Mouse (Mus musculus) myocyte (in vitro differentiated cells): Measurements from ENCODE around the gene Pard3b. TPM values are rescaled to one million over a fixed set of nuclear protein-coding genes. Genes with fewer than 3 reads are reported as not detected.

Experiments used
- H3K27me3 ChIP-seq: one replicate; pipeline ENCODE4 v1.6.1; 2011; ENCODE audit not compliant: control insufficient read depth, insufficient read depth, insufficient read length
- H3K36me3 ChIP-seq: one replicate; pipeline ENCODE4 v1.6.1; 2011; ENCODE audit not compliant: control insufficient read depth, insufficient read depth
- H3K4me2 ChIP-seq: one replicate; pipeline ENCODE4 v1.6.1; 2011; ENCODE audit warnings: low read depth, control low read depth
- H3K4me3 ChIP-seq: one replicate; pipeline ENCODE4 v1.5.1; 2011; ENCODE audit warnings: mild to moderate bottlenecking, control low read depth, moderate library complexity
- H3K79me2 ChIP-seq: one replicate; pipeline ENCODE4 v1.6.1; 2011; ENCODE audit not compliant: control insufficient read depth, insufficient read depth
- H3ac ChIP-seq: one replicate; pipeline ENCODE4 v1.6.1; 2011; ENCODE audit not compliant: control insufficient read depth, insufficient read length
- CEBPB ChIP-seq: IDR thresholded peaks from 2 replicates; pipeline ENCODE4 v1.6.1; 2011; ENCODE audit warnings: mild to moderate bottlenecking, moderate library complexity; ENCODE audit not compliant: poor library complexity, insufficient read depth, severe bottlenecking
- E2F4 ChIP-seq: IDR thresholded peaks from one replicate; pipeline ENCODE4 v1.6.1; 2011; ENCODE audit warnings: mild to moderate bottlenecking, control low read depth, moderate library complexity; ENCODE audit not compliant: insufficient read depth
- MAX ChIP-seq: IDR thresholded peaks from one replicate; pipeline ENCODE4 v1.6.1; 2011; ENCODE audit warnings: low read depth, mild to moderate bottlenecking, control low read depth
- MYOD1 ChIP-seq, 3 experiments: IDR thresholded peaks; one replicate each; pipeline ENCODE4 v1.6.1; 2011; ENCODE audit warnings: control low read depth in 2 of 3, low read depth in 2 of 3, mild to moderate bottlenecking in 2 of 3, moderate library complexity in 1 of 3; ENCODE audit not compliant: insufficient read length in 2 of 3, control insufficient read depth in 1 of 3
- MYOG ChIP-seq, 3 experiments: IDR thresholded peaks; one replicate each; pipeline ENCODE4 v1.6.1; 2011; ENCODE audit warnings: control low read depth in 2 of 3, low read depth in 2 of 3, mild to moderate bottlenecking in 2 of 3; ENCODE audit not compliant: insufficient read length in 2 of 3, control insufficient read depth in 1 of 3, insufficient read depth in 1 of 3
- POLR2A ChIP-seq: IDR thresholded peaks from one replicate; pipeline ENCODE4 v1.6.1; 2011; ENCODE audit warnings: low read depth, mild to moderate bottlenecking, control low read depth, moderate library complexity; ENCODE audit not compliant: insufficient read length
- POLR2AphosphoS2 ChIP-seq: IDR thresholded peaks from one replicate; pipeline ENCODE4 v1.6.1; 2011; ENCODE audit warnings: low read depth, control low read depth; ENCODE audit not compliant: insufficient read length
- REST ChIP-seq: IDR thresholded peaks from one replicate; pipeline ENCODE4 v1.6.1; 2011; ENCODE audit warnings: mild to moderate bottlenecking, control low read depth, moderate library complexity; ENCODE audit not compliant: insufficient read depth, insufficient read length
- SRF ChIP-seq: IDR thresholded peaks from one replicate; pipeline ENCODE4 v1.6.1; 2011; ENCODE audit warnings: low read depth; ENCODE audit not compliant: control insufficient read depth, insufficient read length
- TCF12 ChIP-seq: IDR thresholded peaks from one replicate; pipeline ENCODE4 v1.6.1; 2011; ENCODE audit warnings: mild to moderate bottlenecking, control low read depth; ENCODE audit not compliant: poor library complexity, insufficient read depth, severe bottlenecking
- TCF3 ChIP-seq: IDR thresholded peaks from one replicate; pipeline ENCODE4 v1.6.1; 2011; ENCODE audit warnings: low read depth, control low read depth; ENCODE audit not compliant: insufficient read length
- USF1 ChIP-seq: IDR thresholded peaks from one replicate; pipeline ENCODE4 v1.6.1; 2011; ENCODE audit warnings: low read depth, mild to moderate bottlenecking, control low read depth, moderate library complexity
- polyA plus RNA-seq: library from polyadenylated mRNA; unstranded; fragments of >200 nt; fragmentation: generic; extraction: Trizol; gene quantifications from one replicate; pipeline ENCODE4 v1.2.1, GENCODE M21; 2012; ENCODE audit warnings: missing spikeins

Gene Pard3b
- polyA plus RNA-seq, 1 experiment: 0.17 TPM

- no peaks in the 10 kb centered on the region for H3K79me2 ChIP-seq
- peaks cover 19% of the 10 kb centered on the region for H3K27me3 ChIP-seq
- no peak overlapping the region for H3ac ChIP-seq
- no peak for TF ChIP-seq MYOG (IDR thresholded peaks at IDR 0.05; ENCODE audit: control insufficient read depth in 1 of 3, insufficient read depth in 1 of 3, insufficient read length in 2 of 3, low read depth in 2 of 3)
- no peak for TF ChIP-seq REST
- no peak for TF ChIP-seq USF1
- TF ChIP-seq SRF: no peak
- no peak for TF ChIP-seq CEBPB
- no peak for TF ChIP-seq TCF3
- TF ChIP-seq POLR2A: no peak
- no peak for TF ChIP-seq TCF12
- H3K4me2 ChIP-seq: no peak overlapping the region
- no peaks in the 10 kb centered on the region for H3K36me3 ChIP-seq
- no peak overlapping the region for H3K4me3 ChIP-seq
Measured at GRCm38 (mm10) chr1:62348371-62348770, 709.7 kb downstream of the Pard3b start.

- Histone ChIP-seq H3K4me2 (no peak overlapping the region), H3ac (no peak overlapping the region), H3K79me2 (no peaks in the 10 kb centered on the region), H3K36me3 (no peaks in the 10 kb centered on the region), H3K27me3 (peaks cover 5% of the 10 kb centered on the region), H3K4me3 (no peak overlapping the region)
- TF ChIP-seq TCF3 (no peak), POLR2AphosphoS2 (no peak), MYOD1 (IDR thresholded peaks at IDR 0.05; ENCODE audit: control insufficient read depth in 1 of 3, insufficient read length in 2 of 3, low read depth in 2 of 3) (no peak), POLR2A (no peak), TCF12 (no peak), MYOG (IDR thresholded peaks at IDR 0.05; ENCODE audit: control insufficient read depth in 1 of 3, insufficient read depth in 1 of 3, insufficient read length in 2 of 3, low read depth in 2 of 3) (no peak), MAX (no peak), E2F4 (no peak), USF1 (no peak)
Measured at GRCm38 (mm10) chr1:62355496-62355895, 716.9 kb downstream of the Pard3b start.

GRCm38 (mm10) chr1:62374427-62375050, 735.9 kb downstream of the Pard3b start:
- Histone ChIP-seq H3K4me2 (no peak overlapping the region), H3K79me2 (no peaks in the 10 kb centered on the region), H3K36me3 (no peaks in the 10 kb centered on the region), H3ac (no peak overlapping the region), H3K4me3 (no peak overlapping the region), H3K27me3 (no peaks in the 10 kb centered on the region)
- TF ChIP-seq TCF3 (no peak), SRF (no peak), POLR2A (no peak), TCF12 (no peak), MAX (no peak), POLR2AphosphoS2 (no peak), CEBPB (no peak), E2F4 (no peak), REST (no peak), USF1 (no peak), MYOD1 (IDR thresholded peaks at IDR 0.05; ENCODE audit: control insufficient read depth in 1 of 3, insufficient read length in 2 of 3, low read depth in 2 of 3) (no peak), MYOG (IDR thresholded peaks at IDR 0.05; ENCODE audit: control insufficient read depth in 1 of 3, insufficient read depth in 1 of 3, insufficient read length in 2 of 3, low read depth in 2 of 3) (no peak)

GRCm38 (mm10) chr1:62378335-62378734, 739.7 kb downstream of the Pard3b start:
- no peaks in the 10 kb centered on the region for H3K79me2 ChIP-seq
- no peak overlapping the region for H3K4me3 ChIP-seq
- no peak overlapping the region for H3K4me2 ChIP-seq
- no peaks in the 10 kb centered on the region for H3K27me3 ChIP-seq
- H3K36me3 ChIP-seq: no peaks in the 10 kb centered on the region
- no peak for TF ChIP-seq MYOG (IDR thresholded peaks at IDR 0.05; ENCODE audit: control insufficient read depth in 1 of 3, insufficient read depth in 1 of 3, insufficient read length in 2 of 3, low read depth in 2 of 3)
- TF ChIP-seq CEBPB: no peak
- no peak for TF ChIP-seq POLR2AphosphoS2
- TF ChIP-seq TCF12: no peak
- no peak for TF ChIP-seq POLR2A
- TF ChIP-seq MYOD1 (IDR thresholded peaks at IDR 0.05; ENCODE audit: control insufficient read depth in 1 of 3, insufficient read length in 2 of 3, low read depth in 2 of 3): no peak
- TF ChIP-seq TCF3: no peak
- no peak for TF ChIP-seq E2F4
- no peak for TF ChIP-seq USF1
- no peak for TF ChIP-seq SRF
- H3ac ChIP-seq: no peak overlapping the region
